Mouse (Mus musculus): Measurements from ENCODE around the gene Nploc4. TPM values are rescaled to one million over a fixed set of nuclear protein-coding genes. Genes with fewer than 3 reads are reported as not detected.

The Nploc4 gene
- total and polyA plus RNA-seq, 2 experiments from 2014 or later = 20.5 to 59.0 TPM

DNA sequence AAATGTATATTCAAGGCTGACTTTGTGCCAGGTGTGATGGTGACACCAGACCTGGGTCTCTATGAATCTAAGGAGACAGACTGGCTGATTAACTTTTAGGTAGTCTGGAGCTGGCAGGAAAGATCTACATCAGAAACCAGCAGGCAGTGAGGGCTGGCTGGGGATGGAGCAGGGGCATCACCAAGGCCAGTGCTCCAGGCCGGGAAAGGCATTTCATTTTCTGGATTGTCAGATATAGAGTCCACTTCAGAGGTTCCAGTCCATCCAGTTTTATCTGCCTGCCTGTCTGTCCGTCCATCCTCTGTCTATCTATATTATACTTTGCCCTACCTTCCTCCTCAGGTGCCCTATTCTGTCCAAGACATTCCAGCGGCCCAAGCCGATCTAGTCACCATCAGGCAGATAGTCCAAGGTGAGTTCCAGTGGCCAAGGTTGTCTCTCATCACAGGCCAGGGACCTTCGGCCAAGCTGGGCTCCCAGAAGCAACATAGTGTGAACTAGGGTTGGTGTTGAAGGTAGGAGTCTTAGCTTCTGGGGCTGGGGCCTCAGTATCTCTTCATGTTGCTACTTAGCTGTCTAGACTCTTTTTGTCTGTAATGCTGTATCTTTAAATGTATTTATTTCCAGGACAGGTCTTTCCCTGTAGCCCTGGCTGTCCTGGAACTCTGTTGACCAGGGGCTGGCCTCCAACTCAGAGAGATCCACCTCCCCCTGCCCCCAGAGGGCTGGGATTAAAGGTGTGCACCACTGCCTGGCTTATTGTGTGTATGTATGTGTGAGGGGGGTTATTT is 93.8 kb downstream of the Nploc4 start:
- Histone ChIP-seq H3K36me3 (replicated peaks; ENCODE audit: control insufficient read depth, insufficient read depth, low read length) (peaks cover 13% of the 10 kb centered on the region), H3K27ac (ENCODE audit: low read depth) (peak overlapping the region; percentile 65), H3K27me3 (ENCODE audit: control insufficient read depth, insufficient read depth, low read length) (no peaks in the 10 kb centered on the region), H3K9ac (replicated peaks; ENCODE audit: low read depth, low read length) (no peak overlapping the region), H3K4me2 (ENCODE audit: low read depth, low read length) (no peak overlapping the region), H3K4me1 (ENCODE audit: control insufficient read depth, insufficient read depth) (no peaks in the 10 kb centered on the region; the same call in 1 of the 2 replicates), H3K9me3 (replicated peaks; ENCODE audit: control insufficient read depth, low read length) (no peaks in the 10 kb centered on the region), H3K4me3 (ENCODE audit: low read depth, low read length) (no peak overlapping the region)
- 0 out of 2 replicates have a peak, but pooled peaks have one; percentile 43 for TF ChIP-seq EP300 (IDR thresholded peaks at IDR 0.05; ENCODE audit: low read depth)
- no peak for TF ChIP-seq CTCF (IDR thresholded peaks at IDR 0.05; ENCODE audit: low read depth)
- WGBS = 38% methylated on average over 5 of the region's 5 CpGs
- peak; percentile 36 for DNase-seq (ENCODE audit: low spot score)
- peak; percentile 7 for ATAC-seq (ENCODE audit: insufficient read depth, low read depth)

DNA sequence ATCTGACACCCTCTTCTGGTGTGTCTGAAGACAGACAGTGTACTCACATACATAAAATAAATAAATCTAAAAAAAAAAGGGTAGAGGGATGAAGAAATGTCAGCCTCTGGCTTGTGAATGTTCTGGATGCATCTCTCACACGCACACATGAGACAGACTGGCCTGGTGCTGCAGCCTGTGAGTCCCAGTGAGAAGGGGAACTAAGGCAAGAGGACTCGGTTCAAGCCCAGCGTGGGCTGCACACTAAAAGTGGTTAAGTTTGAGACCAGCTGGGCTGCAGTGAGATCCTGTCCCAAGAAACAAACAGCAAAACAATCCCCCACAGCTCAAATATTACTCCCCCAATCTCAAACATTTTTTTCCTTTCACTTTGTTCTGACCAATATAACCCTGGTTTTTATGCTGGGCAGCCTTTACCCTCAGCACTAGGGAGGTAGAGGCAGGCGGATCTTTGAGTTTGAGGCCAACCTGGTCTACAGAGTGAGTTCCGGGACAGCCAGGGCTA is 94.8 kb downstream of the Nploc4 start:
- peaks cover 13% of the 10 kb centered on the region for H3K36me3 ChIP-seq (replicated peaks; ENCODE audit: control insufficient read depth, insufficient read depth, low read length)
- H3K9ac ChIP-seq (replicated peaks; ENCODE audit: low read depth, low read length) = no peak overlapping the region
- no peaks in the 10 kb centered on the region; the same call in 1 of the 2 replicates for H3K4me1 ChIP-seq (ENCODE audit: control insufficient read depth, insufficient read depth)
- no peak overlapping the region for H3K4me2 ChIP-seq (ENCODE audit: low read depth, low read length)
- H3K27me3 ChIP-seq (ENCODE audit: control insufficient read depth, insufficient read depth, low read length) = no peaks in the 10 kb centered on the region
- H3K9me3 ChIP-seq (replicated peaks; ENCODE audit: control insufficient read depth, low read length) = no peaks in the 10 kb centered on the region
- WGBS = 91% methylated on average over 5 of the region's 5 CpGs
- no peak overlapping the region for H3K4me3 ChIP-seq (ENCODE audit: low read depth, low read length)
- no peak for TF ChIP-seq EP300 (IDR thresholded peaks at IDR 0.05; ENCODE audit: low read depth)
- ATAC-seq (ENCODE audit: insufficient read depth, low read depth) (no peak), DNase-seq (ENCODE audit: low spot score) (peak; percentile 3)
- no peak overlapping the region for H3K27ac ChIP-seq (ENCODE audit: low read depth)

DNA sequence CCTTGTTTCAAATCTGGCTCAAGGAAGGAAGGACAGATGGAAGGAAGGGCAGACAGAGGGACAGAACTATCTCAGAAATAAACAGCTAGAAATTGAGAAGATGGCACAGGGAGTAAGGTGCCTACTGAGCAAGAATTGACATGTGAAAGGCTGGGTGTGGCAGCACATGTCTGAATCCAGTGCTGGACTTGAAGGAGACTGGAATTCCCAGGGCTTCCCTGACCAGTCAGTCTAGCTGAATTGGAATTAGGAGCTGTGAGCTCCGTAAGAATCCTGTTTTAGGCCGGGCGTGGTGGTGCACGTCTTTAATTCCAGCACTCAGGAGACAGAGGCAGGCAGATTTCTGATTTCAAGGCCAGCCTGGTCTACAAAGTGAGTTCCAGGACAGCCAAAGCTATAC is 95.8 kb downstream of the Nploc4 start:
- no peak for TF ChIP-seq EP300 (IDR thresholded peaks at IDR 0.05; ENCODE audit: low read depth)
- TF ChIP-seq CTCF (IDR thresholded peaks at IDR 0.05; ENCODE audit: low read depth) = no peak
- DNase-seq (ENCODE audit: low spot score) (peak; percentile 2), ATAC-seq (ENCODE audit: insufficient read depth, low read depth) (no peak)
- H3K9ac ChIP-seq (replicated peaks; ENCODE audit: low read depth, low read length) = no peak overlapping the region
- no peaks in the 10 kb centered on the region; the same call in 1 of the 2 replicates for H3K4me1 ChIP-seq (ENCODE audit: control insufficient read depth, insufficient read depth)
- WGBS = 96% methylated on average over 4 of the region's 4 CpGs
- H3K36me3 ChIP-seq (replicated peaks; ENCODE audit: control insufficient read depth, insufficient read depth, low read length) = peaks cover 11% of the 10 kb centered on the region
- H3K9me3 ChIP-seq (replicated peaks; ENCODE audit: control insufficient read depth, low read length) = no peaks in the 10 kb centered on the region
- H3K27ac ChIP-seq (ENCODE audit: low read depth) = no peak overlapping the region
- H3K4me3 ChIP-seq (ENCODE audit: low read depth, low read length) = no peak overlapping the region
- H3K27me3 ChIP-seq (ENCODE audit: control insufficient read depth, insufficient read depth, low read length) = no peaks in the 10 kb centered on the region
- H3K4me2 ChIP-seq (ENCODE audit: low read depth, low read length) = no peak overlapping the region

DNA sequence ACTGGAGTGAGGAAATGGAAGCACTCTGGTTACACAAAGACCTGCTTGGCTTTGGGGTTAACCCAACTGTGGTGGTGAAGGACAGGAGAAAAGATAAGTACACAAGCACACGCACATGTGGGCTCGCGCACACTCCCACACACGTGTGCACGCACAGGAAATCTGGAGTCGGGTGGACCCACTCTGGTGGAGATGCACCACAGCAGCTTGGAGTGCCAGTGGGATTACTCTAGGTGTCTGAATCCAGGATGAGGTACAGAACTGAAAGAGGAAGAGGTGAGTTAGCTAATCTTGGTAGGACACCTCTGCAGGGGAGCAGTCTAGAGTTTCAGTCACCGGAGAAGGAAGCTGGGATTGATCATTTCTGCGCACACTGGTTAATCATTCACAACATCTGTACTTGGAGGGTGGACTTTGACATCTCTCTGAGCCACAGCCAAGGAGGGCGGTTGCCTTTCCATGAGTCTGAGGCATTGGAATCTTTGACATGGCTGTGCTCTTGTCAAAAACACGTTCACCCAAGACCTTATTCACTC is 97.5 kb downstream of the Nploc4 start:
- DNase-seq (ENCODE audit: low spot score) (peak; percentile 3), ATAC-seq (ENCODE audit: insufficient read depth, low read depth) (no peak)
- no peaks in the 10 kb centered on the region for H3K4me1 ChIP-seq (ENCODE audit: control insufficient read depth, insufficient read depth)
- TF ChIP-seq CTCF (IDR thresholded peaks at IDR 0.05; ENCODE audit: low read depth) = no peak
- TF ChIP-seq EP300 (IDR thresholded peaks at IDR 0.05; ENCODE audit: low read depth) = no peak
- no peak overlapping the region for H3K4me2 ChIP-seq (ENCODE audit: low read depth, low read length)
- H3K27ac ChIP-seq (ENCODE audit: low read depth) = no peak overlapping the region
- H3K4me3 ChIP-seq (ENCODE audit: low read depth, low read length) = no peak overlapping the region
- H3K27me3 ChIP-seq (ENCODE audit: control insufficient read depth, insufficient read depth, low read length) = no peaks in the 10 kb centered on the region
- no peak overlapping the region for H3K9ac ChIP-seq (replicated peaks; ENCODE audit: low read depth, low read length)
- H3K9me3 ChIP-seq (replicated peaks; ENCODE audit: control insufficient read depth, low read length) = no peaks in the 10 kb centered on the region
- WGBS = 80% methylated on average over 10 of the region's 10 CpGs
- peaks cover 2% of the 10 kb centered on the region for H3K36me3 ChIP-seq (replicated peaks; ENCODE audit: control insufficient read depth, insufficient read depth, low read length)

DNA sequence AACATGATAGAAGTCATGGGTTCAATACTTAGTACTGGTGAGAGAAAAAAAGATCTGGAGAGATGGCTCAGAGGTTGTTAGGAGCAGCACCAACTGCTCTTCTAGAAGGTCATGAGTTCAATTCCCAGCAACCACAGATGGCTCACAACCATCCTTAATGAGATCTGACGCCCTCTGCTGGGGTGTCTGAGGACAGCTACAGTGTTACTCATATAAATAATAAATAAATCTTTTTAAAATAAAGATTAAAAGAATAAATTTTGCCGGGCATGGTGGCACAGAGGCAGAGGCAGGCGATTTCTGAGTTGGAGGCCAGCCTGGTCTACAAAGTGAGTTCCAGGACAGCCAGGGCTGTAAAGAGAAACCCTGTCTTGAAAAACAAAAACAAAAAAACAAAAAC is 98.7 kb downstream of the Nploc4 start:
- 75% methylated on average over 3 of the region's 3 CpGs for WGBS
- TF ChIP-seq EP300 (IDR thresholded peaks at IDR 0.05; ENCODE audit: low read depth) (no peak), CTCF (IDR thresholded peaks at IDR 0.05; ENCODE audit: low read depth) (no peak)
- no peak overlapping the region for H3K27ac ChIP-seq (ENCODE audit: low read depth)
- no peak for ATAC-seq (ENCODE audit: insufficient read depth, low read depth)
- H3K9me3 ChIP-seq (replicated peaks; ENCODE audit: control insufficient read depth, low read length) = no peaks in the 10 kb centered on the region
- H3K4me1 ChIP-seq (ENCODE audit: control insufficient read depth, insufficient read depth) = no peaks in the 10 kb centered on the region
- no peak overlapping the region for H3K9ac ChIP-seq (replicated peaks; ENCODE audit: low read depth, low read length)
- H3K36me3 ChIP-seq (replicated peaks; ENCODE audit: control insufficient read depth, insufficient read depth, low read length) = no peaks in the 10 kb centered on the region
- no peaks in the 10 kb centered on the region for H3K27me3 ChIP-seq (ENCODE audit: control insufficient read depth, insufficient read depth, low read length)
- H3K4me2 ChIP-seq (ENCODE audit: low read depth, low read length) = no peak overlapping the region
- no peak for DNase-seq (ENCODE audit: low spot score)
- H3K4me3 ChIP-seq (ENCODE audit: low read depth, low read length) = no peak overlapping the region
